Mouse (Mus musculus) stomach, embryonic 16.5 days (tissue): ENCODE results near the gene Rubcnl. TPM values are rescaled to one million over a fixed set of nuclear protein-coding genes. Genes with fewer than 3 reads are reported as not detected.

Experiments
- ATAC-seq: fragments of 200-750 bp; cut with Nextera tagmentation; 2 replicates; pipeline ENCODE4 v1.8.0; 2017; ENCODE audit warnings: moderate number of reproducible peaks, moderate TSS enrichment; ENCODE audit not compliant: insufficient read depth, low FRiP score
- H3K27ac ChIP-seq: fragments of 300-500 bp; sonication (generic); 2 replicates; pipeline ENCODE4 v1.5.1; 2014; ENCODE audit warnings: low read length
- H3K27me3 ChIP-seq: fragments of 300-500 bp; sonication (generic); 2 replicates; pipeline ENCODE4 v1.6.1; 2014; ENCODE audit warnings: low read length, control low read depth, mixed read lengths; ENCODE audit not compliant: control insufficient read depth, insufficient read depth
- H3K36me3 ChIP-seq: fragments of 300-500 bp; sonication (generic); 2 replicates; pipeline ENCODE4 v1.6.1; 2014; ENCODE audit warnings: low read length; ENCODE audit not compliant: control insufficient read depth, insufficient read depth
- H3K4me1 ChIP-seq: fragments of 300-500 bp; sonication (generic); 2 replicates; pipeline ENCODE4 v1.6.1; 2014; ENCODE audit warnings: low read length, control low read depth, mixed read lengths; ENCODE audit not compliant: control insufficient read depth, insufficient read depth
- H3K4me2 ChIP-seq: fragments of 300-500 bp; sonication (generic); 2 replicates; pipeline ENCODE4 v1.6.1; 2014; ENCODE audit warnings: low read depth, low read length, mixed read lengths
- H3K4me3 ChIP-seq: fragments of 300-500 bp; sonication (generic); replicated peaks from 2 replicates; pipeline ENCODE4 v1.5.1; 2014; ENCODE audit warnings: mild to moderate bottlenecking, low read length
- H3K9ac ChIP-seq: fragments of 300-500 bp; sonication (generic); 2 replicates; pipeline ENCODE4 v1.6.1; 2014; ENCODE audit warnings: low read length
- H3K9me3 ChIP-seq: fragments of 300-500 bp; sonication (generic); replicated peaks from 2 replicates; pipeline ENCODE4 v1.6.1; 2016; ENCODE audit warnings: low read length, control low read depth; ENCODE audit not compliant: control insufficient read depth
- WGBS: fragments of 180-500 bp; shearing (Covaris S2); extraction: QIAGEN DNeasy Blood & Tissue Kit; methylation state at CpG from one replicate; pipeline ENCODE4 v1.1.7; 2014; 5-methylcytosine and 5-hydroxymethylcytosine counted together
- polyA plus RNA-seq: library from polyadenylated mRNA; unstranded; fragments of >200 nt; fragmentation: Nextera tagmentation; extraction: Ambion mirVana; gene quantifications from 2 replicates; pipeline ENCODE4 v1.2.1, GENCODE M21; 2015

Rubcnl gene
- polyA plus RNA-seq, 1 experiment from 2014 or later = 0.66 TPM

DNA sequence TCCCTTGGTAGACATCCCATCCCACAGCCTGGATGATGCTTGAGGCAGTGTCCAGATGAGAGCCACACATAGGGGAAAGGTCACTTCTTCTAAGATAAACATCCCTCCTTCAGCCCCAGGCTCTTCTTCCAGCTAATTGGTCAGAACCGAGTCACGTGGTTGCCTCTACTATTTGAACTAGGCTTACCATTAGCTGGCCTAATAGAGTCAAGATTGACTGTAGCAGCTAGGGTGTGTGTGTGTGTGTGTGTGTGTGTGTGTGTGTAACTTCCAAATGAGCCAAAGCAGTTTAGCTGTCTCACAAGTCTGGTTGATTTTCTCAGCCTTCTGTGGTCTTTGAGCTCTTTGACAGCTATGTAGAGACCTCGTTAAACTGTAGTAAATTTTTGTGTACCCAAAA is 29.3 kb upstream of the Rubcnl start:
- Histone ChIP-seq H3K27me3 (no peaks in the 10 kb centered on the region), H3K4me2 (no peak overlapping the region), H3K4me3 (no peak overlapping the region), H3K27ac (no peak overlapping the region), H3K9me3 (no peaks in the 10 kb centered on the region), H3K4me1 (no peaks in the 10 kb centered on the region), H3K36me3 (no peaks in the 10 kb centered on the region), H3K9ac (no peak overlapping the region)
- WGBS = 59% methylated on average over 3 of the region's 3 CpGs
- no peak for ATAC-seq

DNA sequence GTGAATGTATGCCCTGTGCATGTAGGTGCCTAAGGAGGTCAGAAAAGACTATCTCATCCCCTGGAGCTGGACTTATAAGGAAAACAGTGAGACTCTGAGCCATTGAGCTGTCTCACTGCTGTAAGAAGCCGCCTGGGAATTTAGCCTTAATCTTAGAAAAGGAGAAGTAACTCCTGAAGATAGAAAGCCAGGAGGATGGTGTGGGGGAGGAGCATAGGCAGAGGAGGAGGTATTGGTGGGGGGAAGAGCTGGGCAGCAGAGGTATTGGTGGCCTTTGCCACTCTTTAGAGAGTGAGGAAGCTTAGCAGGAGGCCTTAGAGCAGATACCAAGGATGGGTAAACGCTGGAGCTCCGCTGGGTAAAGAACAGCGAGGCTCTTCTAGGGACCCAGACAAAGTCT is 26.5 kb upstream of the Rubcnl start:
- no peak overlapping the region for H3K4me3 ChIP-seq
- H3K27me3 ChIP-seq = no peaks in the 10 kb centered on the region
- no peak overlapping the region for H3K27ac ChIP-seq
- H3K36me3 ChIP-seq = no peaks in the 10 kb centered on the region
- H3K4me2 ChIP-seq = no peak overlapping the region
- H3K9ac ChIP-seq = no peak overlapping the region
- no peak for ATAC-seq
- no peaks in the 10 kb centered on the region for H3K4me1 ChIP-seq
- no peaks in the 10 kb centered on the region for H3K9me3 ChIP-seq
- WGBS = 50% methylated on average over 4 of the region's 4 CpGs

GRCm38 (mm10) chr14:74989909-74990308 is 25.9 kb upstream of the Rubcnl start:
- H3K27ac ChIP-seq = no peak overlapping the region
- H3K9me3 ChIP-seq = no peaks in the 10 kb centered on the region
- no peaks in the 10 kb centered on the region for H3K36me3 ChIP-seq
- 92% methylated on average over 4 of the region's 4 CpGs for WGBS
- H3K27me3 ChIP-seq = no peaks in the 10 kb centered on the region
- no peak overlapping the region for H3K9ac ChIP-seq
- no peaks in the 10 kb centered on the region for H3K4me1 ChIP-seq
- no peak overlapping the region for H3K4me3 ChIP-seq
- ATAC-seq = no peak
- no peak overlapping the region for H3K4me2 ChIP-seq

- Histone ChIP-seq H3K27me3 (no peaks in the 10 kb centered on the region), H3K9me3 (no peaks in the 10 kb centered on the region), H3K9ac (no peak overlapping the region), H3K27ac (no peak overlapping the region), H3K4me2 (no peak overlapping the region), H3K36me3 (no peaks in the 10 kb centered on the region), H3K4me3 (no peak overlapping the region), H3K4me1 (no peaks in the 10 kb centered on the region)
- 2% methylated on average over 1 of the region's 1 CpGs for WGBS
- no peak for ATAC-seq
Measured at GRCm38 (mm10) chr14:74990504-74990903, 25.3 kb upstream of the Rubcnl start.

DNA sequence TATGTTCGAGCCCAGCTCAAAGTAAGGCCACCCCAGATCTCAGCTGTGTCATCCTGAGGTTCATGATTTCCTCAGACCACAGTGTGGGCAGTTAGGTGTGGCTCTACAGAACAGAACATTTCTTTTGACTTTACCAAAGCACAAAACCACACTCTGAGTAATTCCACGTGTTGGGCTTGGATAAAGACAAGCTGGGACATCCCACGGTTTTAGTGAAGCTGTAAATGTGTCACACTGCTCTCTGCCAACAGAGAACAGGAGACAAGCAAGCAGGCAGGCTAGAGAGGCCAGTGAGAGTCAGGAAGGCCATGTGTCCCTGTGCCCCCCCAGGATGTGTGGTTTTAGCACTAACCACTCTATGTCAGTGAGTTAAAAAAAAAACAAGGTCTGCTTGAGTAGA is 19.3 kb upstream of the Rubcnl start:
- no peak overlapping the region for H3K4me3 ChIP-seq
- H3K4me1 ChIP-seq = no peaks in the 10 kb centered on the region
- H3K4me2 ChIP-seq = no peak overlapping the region
- 48% methylated on average over 3 of the region's 3 CpGs for WGBS
- H3K27me3 ChIP-seq = no peaks in the 10 kb centered on the region
- H3K27ac ChIP-seq = no peak overlapping the region
- H3K9ac ChIP-seq = no peak overlapping the region
- H3K9me3 ChIP-seq = no peaks in the 10 kb centered on the region
- no peaks in the 10 kb centered on the region for H3K36me3 ChIP-seq
- ATAC-seq = no peak

DNA sequence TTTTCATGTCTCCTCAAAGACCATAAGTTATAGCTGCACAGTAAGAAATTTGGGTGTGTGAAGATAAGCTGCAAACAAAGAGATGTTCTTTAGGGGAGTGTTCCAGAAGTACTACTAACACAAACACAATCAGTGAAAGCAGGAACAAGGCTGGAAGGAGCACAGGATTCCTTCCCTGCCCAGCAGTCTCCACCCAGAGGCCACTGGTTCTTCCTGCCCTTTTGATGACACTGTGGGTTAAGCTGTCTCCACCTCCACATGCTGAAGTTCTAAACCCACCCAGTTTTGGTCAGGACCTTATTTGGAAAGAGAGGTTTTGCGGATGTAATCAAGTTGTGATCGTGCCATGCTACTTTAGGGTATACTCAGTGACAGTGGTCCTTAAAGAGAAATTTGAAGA is 18.8 kb upstream of the Rubcnl start:
- no peaks in the 10 kb centered on the region for H3K36me3 ChIP-seq
- H3K9me3 ChIP-seq = no peaks in the 10 kb centered on the region
- no peaks in the 10 kb centered on the region for H3K4me1 ChIP-seq
- 84% methylated on average over 2 of the region's 2 CpGs for WGBS
- ATAC-seq = no peak
- H3K4me2 ChIP-seq = no peak overlapping the region
- no peak overlapping the region for H3K27ac ChIP-seq
- H3K4me3 ChIP-seq = no peak overlapping the region
- no peak overlapping the region for H3K9ac ChIP-seq
- no peaks in the 10 kb centered on the region for H3K27me3 ChIP-seq

GRCm38 (mm10) chr14:75001364-75001763 is 14.5 kb upstream of the Rubcnl start:
- H3K9ac ChIP-seq = no peak overlapping the region
- 72% methylated on average over 6 of the region's 6 CpGs for WGBS
- H3K36me3 ChIP-seq = no peaks in the 10 kb centered on the region
- ATAC-seq = no peak
- H3K4me2 ChIP-seq = no peak overlapping the region
- no peak overlapping the region for H3K27ac ChIP-seq
- H3K27me3 ChIP-seq = no peaks in the 10 kb centered on the region
- H3K9me3 ChIP-seq = no peaks in the 10 kb centered on the region
- 0 out of 2 replicates have a peak, but pooled peaks cover 3% of the 10 kb centered on the region for H3K4me1 ChIP-seq
- no peak overlapping the region for H3K4me3 ChIP-seq

- Histone ChIP-seq H3K4me3 (no peak overlapping the region), H3K9me3 (no peaks in the 10 kb centered on the region), H3K9ac (no peak overlapping the region), H3K27ac (no peak overlapping the region), H3K4me1 (0 out of 2 replicates have a peak, but pooled peaks cover 3% of the 10 kb centered on the region), H3K27me3 (no peaks in the 10 kb centered on the region), H3K4me2 (no peak overlapping the region), H3K36me3 (no peaks in the 10 kb centered on the region)
- WGBS = 46% methylated on average over 3 of the region's 3 CpGs
- no peak for ATAC-seq
Measured at GRCm38 (mm10) chr14:75003356-75003755, 12.5 kb upstream of the Rubcnl start.

DNA sequence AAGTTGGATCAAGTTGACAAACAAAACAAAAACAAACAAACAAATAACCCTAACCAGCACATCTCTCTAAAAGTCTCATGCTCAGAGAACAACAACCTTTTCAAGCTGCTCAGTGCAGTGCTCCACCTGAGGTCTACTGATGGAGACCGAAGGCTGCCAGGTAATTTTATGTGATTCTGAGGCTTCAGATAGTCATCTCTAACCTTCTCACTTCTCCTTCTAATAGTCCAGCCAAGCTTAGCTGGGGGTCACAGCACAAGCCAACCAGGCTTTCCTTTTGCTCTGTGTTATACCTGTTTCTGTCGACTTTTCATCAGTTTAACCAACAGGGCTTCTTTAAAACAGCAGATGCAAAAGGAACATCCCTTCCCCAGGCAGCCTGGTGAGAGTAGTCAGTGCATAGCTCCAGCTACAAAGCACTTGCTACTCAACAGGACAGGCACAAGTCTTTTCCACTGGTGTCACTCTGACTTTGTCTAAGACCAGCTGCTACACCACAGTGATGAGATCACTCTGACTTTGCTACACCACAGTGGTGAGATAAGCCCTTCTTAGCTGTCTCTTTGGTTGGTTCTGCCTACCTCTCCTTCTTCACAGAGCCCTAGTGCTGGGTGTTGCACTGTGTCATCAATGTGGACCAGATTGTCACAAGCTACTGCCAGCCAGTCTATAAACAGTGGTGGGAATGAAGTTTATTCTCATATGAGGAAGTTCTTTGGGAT is 10.2 kb upstream of the Rubcnl start:
- Histone ChIP-seq H3K9me3 (no peaks in the 10 kb centered on the region), H3K27me3 (no peaks in the 10 kb centered on the region), H3K4me3 (no peak overlapping the region), H3K9ac (no peak overlapping the region), H3K36me3 (no peaks in the 10 kb centered on the region), H3K4me2 (no peak overlapping the region), H3K27ac (no peak overlapping the region), H3K4me1 (0 out of 2 replicates have a peak, but pooled peaks cover 3% of the 10 kb centered on the region)
- WGBS = 86% methylated on average over 2 of the region's 2 CpGs
- ATAC-seq = no peak
